Mouse (Mus musculus) left cerebral cortex, adult 2 months (tissue): Measurements from ENCODE around the gene Gnaq. TPM values are rescaled to one million over a fixed set of nuclear protein-coding genes. Genes with fewer than 3 reads are reported as not detected.
A peak's percentile ranks its signal among the peaks of the same experiment; 100 is the strongest.
"Not testable (repeated sequence)": the region's sequence is repeated elsewhere in the genome, so short reads cannot be mapped to it uniquely, and the experiment has no call there.

ENCODE experiments used
- DNase-seq, 2 experiments: peaks; one replicate each; pipeline ENCODE4 v3.0.0; 2021 to 2022; ENCODE audit warnings: low spot score in 2 of 2, mixed read lengths in 1 of 2; ENCODE audit errors: extremely low spot score in 1 of 2
- H3K27ac ChIP-seq: fragments of 200-600 bp; 2 replicates; pipeline ENCODE4 v1.8.1; 2022
- H3K4me3 ChIP-seq: fragments of 200-600 bp; 2 replicates; pipeline ENCODE4 v1.8.1; 2022
- CTCF ChIP-seq: fragments of 200-600 bp; IDR thresholded peaks from 2 replicates; pipeline ENCODE4 v1.8.1; 2022; ENCODE audit warnings: antibody characterized with exemption, mild to moderate bottlenecking, moderate library complexity
- intact Hi-C: fragments of 180-260 bp; cut with DNase I; formaldehyde crosslinking; loops from one replicate; pipeline ENCODE4 v1.15.1; 2025
- total RNA-seq, 2 experiments: library from RNA; stranded (reverse); gene quantifications; 2 replicates each; pipeline ENCODE4 v1.2.3; 2021

Gene Gnaq
- total RNA-seq, 2 experiments from 2014 or later = 164 to 172 TPM

DNA sequence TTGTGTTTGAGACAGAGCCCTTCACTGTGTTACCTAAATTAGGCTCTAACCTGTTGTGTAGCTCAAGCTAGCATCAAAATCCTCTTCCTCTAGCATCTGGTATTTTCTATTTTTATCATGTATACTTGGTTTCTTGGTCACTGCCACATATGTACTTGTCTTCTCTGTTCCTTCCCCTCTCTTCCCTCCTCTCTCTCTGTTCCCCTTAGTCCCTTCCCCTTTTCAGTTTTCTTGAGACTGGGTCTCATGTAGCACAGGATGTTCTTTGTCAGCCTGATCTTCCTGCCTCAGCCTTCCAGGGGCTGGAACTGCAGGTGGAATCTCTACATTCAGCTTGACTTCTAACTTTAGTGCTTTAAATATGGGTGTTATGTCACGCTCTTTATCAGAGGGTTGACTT, 16.5 kb downstream of the Gnaq start:
- TF ChIP-seq CTCF = no peak

DNA sequence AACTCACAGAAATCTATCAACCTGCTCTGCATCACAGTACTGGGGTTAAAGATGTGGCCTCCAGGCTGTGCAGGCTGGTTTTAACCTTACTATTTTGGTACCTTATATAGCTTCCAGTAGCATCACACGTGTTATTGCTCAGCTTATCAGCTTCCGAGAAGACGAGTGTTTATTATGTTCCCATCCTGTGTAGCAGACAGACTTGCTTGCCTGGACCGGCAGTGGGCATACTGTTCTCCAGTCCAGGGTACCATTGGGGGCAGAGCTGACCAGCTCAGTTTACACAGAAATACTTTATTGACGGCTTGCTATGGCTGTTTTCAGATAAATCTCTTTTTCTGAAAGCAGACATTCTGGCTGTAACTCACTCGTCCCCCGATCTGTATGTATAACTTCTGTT, 17.7 kb downstream of the Gnaq start:
- TF ChIP-seq CTCF = no peak
- intact Hi-C loops = no loop called here
- H3K4me3 ChIP-seq = no peak overlapping the region
- no peak overlapping the region for H3K27ac ChIP-seq
- no peak for DNase-seq

More for the DNA sequence above, 16.5 kb downstream of the Gnaq start:
- Histone ChIP-seq H3K4me3 (no peak overlapping the region), H3K27ac (no peak overlapping the region)
- DNase-seq = no peak
- intact Hi-C loops = no loop called here

DNA sequence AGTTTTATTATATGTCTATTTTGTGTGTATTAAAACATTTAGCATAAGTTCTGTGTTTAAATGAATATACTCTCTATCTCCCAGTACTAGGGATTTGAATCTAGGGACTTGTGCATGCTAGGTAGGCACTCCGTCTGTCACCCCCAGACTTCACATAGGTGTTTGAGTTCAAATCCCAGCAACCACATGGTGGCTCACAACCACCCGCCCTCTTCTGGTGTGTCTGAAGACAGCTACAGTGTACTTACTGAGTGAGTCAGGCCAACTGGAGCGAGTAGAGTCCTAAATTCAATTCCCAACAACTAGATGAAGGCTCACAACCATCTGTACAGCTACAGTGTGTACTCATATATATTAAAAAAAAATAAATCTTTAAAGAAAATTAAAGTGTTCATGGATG, 21.2 kb downstream of the Gnaq start:
- TF ChIP-seq CTCF = no peak
- H3K27ac ChIP-seq = no peak overlapping the region
- H3K4me3 ChIP-seq = no peak overlapping the region
- no peak for DNase-seq
- intact Hi-C loops = no loop called here

DNA sequence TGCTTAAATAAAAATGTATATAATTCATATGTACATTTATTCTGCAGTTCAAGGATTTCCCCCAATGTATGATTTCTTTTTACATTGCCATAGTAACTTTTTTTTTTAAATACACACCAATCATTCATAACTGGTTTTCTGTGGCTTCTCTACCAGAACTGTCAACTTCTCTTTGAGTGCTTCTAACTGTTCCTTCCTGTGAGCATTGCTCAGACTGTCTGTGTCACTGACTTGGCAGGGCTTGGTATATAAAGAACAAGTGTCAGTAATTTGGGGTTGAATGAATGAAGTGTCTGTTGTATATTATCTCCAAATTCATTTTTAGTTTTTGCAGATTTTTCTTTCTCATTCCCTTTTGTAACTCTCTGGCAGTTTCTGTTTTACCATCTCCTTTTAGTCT, 21.8 kb downstream of the Gnaq start:
- intact Hi-C loops = no loop called here
- H3K4me3 ChIP-seq = no peak overlapping the region
- no peak for TF ChIP-seq CTCF
- no peak for DNase-seq
- no peak overlapping the region for H3K27ac ChIP-seq

DNA sequence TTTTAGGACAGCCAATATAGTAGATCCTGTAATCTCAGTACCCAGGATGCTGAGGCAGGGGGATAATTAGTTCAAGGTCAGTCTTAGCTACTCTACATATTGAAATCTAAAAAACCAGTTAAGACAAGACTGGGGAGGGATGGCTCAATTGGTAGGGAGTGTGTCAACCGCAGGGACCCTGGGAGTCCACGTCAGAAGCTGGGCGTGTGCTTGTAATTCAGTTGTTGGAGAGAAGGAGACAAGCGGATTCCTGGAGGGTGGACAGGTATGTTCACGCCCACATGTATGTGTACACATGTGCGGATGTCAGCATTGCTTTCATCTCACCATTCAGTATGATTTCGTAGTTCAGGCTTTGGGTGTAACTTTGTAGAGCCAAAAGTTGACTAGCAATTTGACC, 24.5 kb downstream of the Gnaq start:
- H3K4me3 ChIP-seq = no peak overlapping the region
- no peak overlapping the region for H3K27ac ChIP-seq
- TF ChIP-seq CTCF = no peak
- no peak for DNase-seq
- intact Hi-C loops = no loop called here

DNA sequence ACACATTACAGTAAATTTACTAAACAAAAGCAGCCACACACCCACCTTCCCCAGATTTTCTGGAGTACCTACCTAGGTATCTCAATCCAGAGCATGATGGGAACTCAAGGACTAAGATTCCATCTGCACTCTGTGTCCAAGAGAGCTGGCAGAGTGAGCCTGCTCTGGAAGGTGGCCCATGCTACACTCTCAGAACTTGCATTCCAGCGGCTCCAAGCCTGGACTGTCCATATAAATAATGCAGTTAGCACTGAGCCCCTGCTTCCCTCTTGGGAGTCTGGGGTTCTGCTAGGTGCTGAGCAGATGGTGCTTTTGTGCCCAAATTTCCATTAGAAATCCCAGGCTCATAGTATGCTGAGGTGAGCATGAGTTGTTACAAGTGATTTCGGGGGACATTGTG, 28.1 kb downstream of the Gnaq start:
- intact Hi-C loops = no loop called here
- DNase-seq = no peak

DNA sequence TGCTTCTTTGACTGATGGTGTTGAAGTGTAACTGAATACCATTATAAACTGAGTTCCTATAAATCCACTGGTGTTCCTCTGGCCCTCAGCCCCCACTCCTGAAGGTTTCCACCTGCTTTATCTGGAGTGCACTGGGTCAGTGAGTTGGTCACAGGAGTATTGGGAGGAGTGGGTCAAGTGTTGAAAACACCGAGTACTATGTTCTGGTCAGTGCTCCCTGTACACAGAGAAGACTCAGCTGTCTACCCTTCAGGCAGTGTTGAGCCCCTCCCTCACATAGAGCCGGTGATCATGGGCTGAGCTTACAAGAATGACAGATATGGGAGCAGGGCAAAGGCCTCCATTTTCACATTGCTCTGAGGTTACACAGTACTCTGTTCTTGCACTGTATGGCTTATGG, 28.6 kb downstream of the Gnaq start:
- intact Hi-C loops = no loop called here
- DNase-seq = no peak
- TF ChIP-seq CTCF = no peak
- Histone ChIP-seq H3K4me3 (no peak overlapping the region), H3K27ac (no peak overlapping the region)

More for the DNA sequence above, 28.1 kb downstream of the Gnaq start:
- Histone ChIP-seq H3K27ac (no peak overlapping the region), H3K4me3 (no peak overlapping the region)
- TF ChIP-seq CTCF = no peak

DNA sequence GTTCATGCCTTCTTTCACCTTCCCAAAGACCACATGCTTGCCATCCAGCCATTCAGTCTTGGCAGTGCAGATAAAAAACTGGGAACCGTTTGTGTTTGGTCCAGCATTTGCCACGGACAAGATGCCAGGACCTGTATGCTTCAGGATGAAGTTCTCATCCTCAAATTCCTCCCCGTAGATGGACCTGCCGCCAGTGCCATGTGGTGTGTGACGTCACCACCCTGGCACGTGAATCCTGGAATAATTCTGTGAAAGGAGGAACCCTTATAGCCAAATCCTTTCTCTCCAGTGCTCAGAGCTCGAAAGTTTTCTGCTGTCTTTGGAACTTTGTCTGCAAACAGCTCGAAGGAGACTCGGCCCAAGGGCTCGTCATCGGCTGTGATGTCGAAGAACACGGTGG, 31.8 kb downstream of the Gnaq start:
- intact Hi-C loops, H3K27ac ChIP-seq, DNase-seq, H3K4me3 ChIP-seq: not testable (repeated sequence)

DNA sequence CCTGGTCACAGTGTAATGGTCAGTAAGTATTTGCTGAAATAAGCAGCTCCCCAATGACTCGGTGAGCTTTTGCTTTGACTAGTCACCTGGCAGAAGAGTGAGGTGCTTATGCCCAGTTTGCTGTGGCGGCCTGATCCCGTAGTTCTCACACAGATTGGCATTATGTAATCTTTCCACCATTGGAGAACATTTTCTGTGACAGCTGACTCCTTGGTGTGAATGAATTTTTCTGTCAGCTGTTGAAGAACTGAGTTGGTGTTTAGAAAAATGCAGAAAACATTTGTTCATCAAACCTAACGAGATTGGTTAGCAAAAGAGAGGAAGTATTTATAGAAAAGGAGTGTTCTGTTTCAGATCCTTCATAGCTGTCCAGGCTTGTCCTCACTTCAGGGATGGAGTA, 34.6 kb downstream of the Gnaq start:
- TF ChIP-seq CTCF = no peak
- Histone ChIP-seq H3K27ac (peak overlapping the region; percentile 68), H3K4me3 (no peak overlapping the region)
- DNase-seq = peak in 1 of 2 experiments; percentile 25
- intact Hi-C loops = no loop called here

DNA sequence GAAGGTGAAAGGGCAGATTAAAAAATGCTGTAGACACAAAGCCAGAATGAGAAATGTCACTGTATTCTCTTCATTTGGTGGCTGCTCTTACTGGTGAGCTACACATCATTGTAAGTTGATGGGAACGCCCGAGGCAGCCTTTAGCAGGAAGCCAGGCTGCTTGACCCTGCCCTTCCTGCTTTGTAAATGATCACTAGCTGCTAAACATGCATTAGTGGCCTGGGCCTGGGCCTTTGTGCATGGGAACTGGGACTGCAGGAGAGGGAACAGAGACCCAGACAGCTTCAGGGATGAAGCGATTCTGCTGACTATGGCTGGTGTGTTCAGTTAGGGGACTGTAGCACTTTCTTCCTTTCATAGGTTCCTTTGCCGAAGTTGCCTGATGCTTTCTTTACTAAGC, 35.6 kb downstream of the Gnaq start:
- DNase-seq = no peak
- no peak for TF ChIP-seq CTCF
- Histone ChIP-seq H3K27ac (peak overlapping the region; percentile 70), H3K4me3 (no peak overlapping the region)
- intact Hi-C loops = no loop called here

DNA sequence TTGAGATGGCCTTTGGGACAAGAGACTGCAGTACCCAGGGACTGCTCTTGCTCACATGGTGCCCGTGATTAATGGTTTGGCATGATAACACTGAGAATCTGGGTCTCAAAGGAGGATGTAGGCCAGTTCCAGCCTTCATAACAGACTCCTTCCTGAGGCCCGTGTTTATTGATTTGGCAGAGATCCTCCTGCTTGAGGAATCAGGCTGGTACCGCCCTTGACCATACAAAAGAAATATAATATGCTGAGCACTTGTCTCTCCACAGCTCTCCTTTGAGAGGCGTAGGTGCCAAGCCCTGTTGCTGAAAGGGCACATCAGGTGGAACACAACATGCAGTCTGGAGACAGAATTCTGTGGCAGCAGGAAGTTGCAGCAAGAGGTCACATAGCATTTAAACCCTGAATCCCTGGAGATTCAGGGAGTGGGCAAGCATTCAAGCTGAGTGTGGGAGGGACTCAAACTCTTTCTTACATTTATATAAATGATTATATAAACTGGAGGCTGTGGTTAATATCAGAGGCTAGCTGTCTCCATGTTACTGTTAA, 36.1 kb downstream of the Gnaq start:
- Histone ChIP-seq H3K4me3 (no peak overlapping the region), H3K27ac (peak overlapping the region; percentile 70)
- TF ChIP-seq CTCF = no peak
- no peak for DNase-seq
- intact Hi-C loops = no loop called here

DNA sequence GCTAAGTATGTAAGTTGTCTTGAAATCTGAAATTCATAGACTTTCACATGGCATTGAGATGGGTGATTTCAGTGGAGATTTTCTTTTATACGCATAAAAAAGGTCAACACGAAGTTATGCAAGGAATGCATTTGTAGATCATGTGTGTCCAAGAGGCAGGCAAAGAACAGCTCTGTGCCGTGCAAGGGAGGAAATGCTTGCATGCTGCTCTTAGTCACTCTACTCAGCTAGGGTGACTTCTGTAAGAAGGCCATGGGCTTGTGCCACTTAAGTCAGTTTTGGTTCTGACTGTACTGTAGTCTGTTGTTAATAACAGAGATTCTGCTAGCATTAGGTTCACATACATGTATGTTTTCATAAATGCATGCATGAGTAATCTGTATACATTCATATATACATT, 38.1 kb downstream of the Gnaq start:
- intact Hi-C loops = no loop called here

DNA sequence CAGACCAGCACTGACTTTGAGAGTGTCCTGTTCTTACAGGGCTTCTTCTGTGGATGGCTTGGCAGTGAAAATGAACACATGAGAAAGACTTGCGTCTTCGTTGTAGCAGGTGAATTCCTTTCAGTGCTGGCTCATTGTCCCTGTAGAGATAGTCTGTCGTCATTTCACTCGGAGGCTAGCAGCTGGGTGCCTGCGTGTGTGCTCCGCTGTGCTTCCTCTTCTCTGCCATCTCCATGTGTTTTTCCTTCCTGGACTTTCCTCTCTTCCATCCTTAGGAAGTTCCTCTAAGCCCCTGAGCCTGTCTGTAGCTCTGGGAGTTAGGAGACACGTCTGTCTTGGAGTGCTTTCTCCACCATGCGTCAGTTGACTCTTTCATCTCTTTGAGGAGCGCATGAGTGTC, 41.1 kb downstream of the Gnaq start:
- DNase-seq = no peak
- Histone ChIP-seq H3K27ac (no peak overlapping the region), H3K4me3 (no peak overlapping the region)
- intact Hi-C loops = no loop called here
- no peak for TF ChIP-seq CTCF

More for the DNA sequence above, 38.1 kb downstream of the Gnaq start:
- no peak overlapping the region for H3K4me3 ChIP-seq
- TF ChIP-seq CTCF = no peak
- no peak for DNase-seq
- no peak overlapping the region for H3K27ac ChIP-seq
